Mouse (Mus musculus): Measurements from ENCODE around the gene Fmnl3.

DNA sequence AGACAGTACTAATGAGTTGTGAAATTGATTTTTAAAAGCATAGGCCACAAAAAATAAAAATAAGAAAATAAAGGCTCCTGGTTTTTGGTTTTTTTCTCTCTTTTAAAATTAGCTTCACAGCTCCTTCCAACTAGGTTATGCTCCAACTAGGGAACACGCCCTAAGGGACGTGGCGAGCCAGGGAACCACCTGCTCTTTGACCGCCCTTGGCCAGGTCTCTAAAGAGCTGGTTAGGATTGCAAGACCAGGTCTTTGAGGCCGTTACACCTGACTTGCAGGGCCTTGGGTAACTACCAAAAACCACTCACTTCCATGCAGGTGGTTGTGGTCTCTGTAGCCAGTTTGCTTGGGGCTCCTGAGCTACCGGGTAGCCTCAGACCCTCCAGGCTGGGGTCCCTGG is 21.7 kb upstream of the Fmnl3 start:
- TF ChIP-seq POLR2A (IDR thresholded peaks at IDR 0.05; ENCODE audit: control insufficient read depth, low read depth, low read length) (0 out of 2 replicates have a peak, but pooled peaks have one; percentile 5), CTCF (IDR thresholded peaks at IDR 0.05; ENCODE audit: control insufficient read depth, insufficient read depth, insufficient replicate concordance, low read depth, low read length) (no peak)

Measured in testis, adult 2 months (tissue).